Mouse (Mus musculus) ES-E14 (cell line): ENCODE results near the gene Pecr.

ENCODE experiments used
- CHD2 ChIP-seq: IDR thresholded peaks from 2 replicates; pipeline ENCODE4 v1.6.1; 2014; ENCODE audit warnings: mild to moderate bottlenecking, low read depth, low read length, inconsistent platforms
- HCFC1 ChIP-seq: IDR thresholded peaks from 2 replicates; pipeline ENCODE4 v1.6.1; 2012; ENCODE audit warnings: low read length, inconsistent platforms, borderline replicate concordance; ENCODE audit not compliant: insufficient read depth
- MAFK ChIP-seq: IDR thresholded peaks from 2 replicates; pipeline ENCODE4 v1.6.1; 2014; ENCODE audit warnings: mild to moderate bottlenecking, low read depth, low read length, inconsistent platforms; ENCODE audit not compliant: insufficient read depth
- ZC3H11A ChIP-seq: IDR thresholded peaks from 2 replicates; pipeline ENCODE4 v1.6.1; 2012; ENCODE audit warnings: low read depth, mild to moderate bottlenecking, inconsistent platforms, low read length, borderline replicate concordance
- ZNF384 ChIP-seq: IDR thresholded peaks from 2 replicates; pipeline ENCODE4 v1.6.1; 2012; ENCODE audit warnings: low read depth, low read length, inconsistent platforms

DNA sequence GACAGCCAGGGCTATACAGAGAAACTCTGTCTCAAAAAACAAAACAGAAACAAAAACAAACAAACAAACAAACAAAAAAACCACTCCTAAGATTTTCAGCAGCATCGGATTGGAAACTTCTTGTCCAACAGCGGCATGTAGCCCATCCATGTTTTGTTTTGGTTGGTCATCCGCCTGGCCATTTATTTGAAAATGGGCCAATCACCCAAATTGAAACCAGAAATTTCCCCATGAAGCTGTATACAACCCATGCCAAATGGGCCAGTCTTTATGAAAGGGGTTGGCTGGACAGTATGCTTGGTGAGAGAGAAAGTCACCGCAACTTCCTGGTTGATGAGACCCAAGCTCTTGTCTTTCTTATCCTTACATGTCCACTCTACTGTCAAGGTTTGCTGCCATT is 6.8 kb upstream of the Pecr start:
- no peak for TF ChIP-seq HCFC1
- no peak for TF ChIP-seq ZC3H11A
- TF ChIP-seq ZNF384 = no peak
- no peak for TF ChIP-seq MAFK
- no peak for TF ChIP-seq CHD2
